Mouse (Mus musculus): ENCODE results near the gene Papln.

DNA sequence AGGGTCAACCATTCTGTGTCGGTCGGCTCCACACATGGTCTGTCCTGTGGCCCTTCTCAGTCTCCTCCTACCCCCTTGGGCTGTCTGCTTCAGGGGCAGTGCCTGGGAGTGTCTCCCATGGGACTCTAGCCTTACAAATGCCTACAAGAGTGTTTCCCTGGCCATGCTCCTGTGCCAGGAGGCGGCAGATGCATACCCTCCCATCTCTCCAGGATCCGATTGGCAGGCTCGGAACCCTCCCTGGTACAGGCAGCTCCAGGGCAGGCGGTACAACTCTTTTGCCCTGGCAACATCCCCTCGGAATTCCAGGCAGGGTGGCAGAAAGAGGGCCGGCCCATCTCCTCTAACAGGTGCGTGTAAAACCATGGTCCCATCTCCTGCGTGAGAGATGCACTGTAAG, 19.2 kb downstream of the Papln start:
- TF ChIP-seq CTCF (conservative IDR thresholded peaks at IDR 0.05; ENCODE audit: insufficient read depth, insufficient read length, low read depth, low read length) (no peak), POLR2A (IDR thresholded peaks at IDR 0.05; ENCODE audit: low read depth, low read length) (no peak)

All from kidney, adult 2 months (tissue).